Mouse (Mus musculus): ENCODE measurements around the gene Bace2.

Bace2 gene

DNA sequence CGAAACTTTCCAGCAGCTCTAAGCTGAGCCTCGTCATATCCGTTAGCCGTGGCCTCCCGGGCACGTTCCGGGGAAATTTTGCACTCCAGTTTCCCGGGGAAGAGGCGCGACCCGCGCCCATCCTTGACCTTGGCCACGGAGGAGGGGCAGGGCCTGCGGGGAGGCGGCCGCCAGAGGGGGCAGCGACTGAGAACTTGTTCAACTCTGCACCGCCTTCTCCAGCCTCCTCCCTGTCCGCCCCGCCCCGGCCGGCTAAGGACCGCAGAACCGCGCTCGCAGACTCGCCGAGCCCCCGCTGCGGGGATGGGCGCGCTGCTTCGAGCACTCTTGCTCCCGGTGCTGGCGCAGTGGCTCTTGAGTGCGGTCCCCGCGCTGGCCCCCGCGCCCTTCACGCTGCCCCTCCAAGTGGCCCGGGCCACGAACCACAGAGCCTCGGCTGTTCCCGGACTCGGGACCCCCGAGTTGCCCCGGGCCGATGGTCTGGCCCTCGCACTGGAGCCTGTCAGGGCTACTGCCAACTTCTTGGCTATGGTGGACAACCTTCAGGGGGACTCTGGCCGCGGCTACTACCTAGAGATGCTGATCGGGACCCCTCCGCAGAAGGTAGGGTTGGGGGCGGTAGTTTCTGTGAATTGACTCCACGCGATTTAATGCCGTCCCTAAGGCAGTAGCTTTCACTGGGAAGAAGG is at the start of gene Bace2:
Bace2 (plus strand) TSS at position 244 of the 689 bp plus-strand sequence.
- peak; percentile 79 for DNase-seq

DNA sequence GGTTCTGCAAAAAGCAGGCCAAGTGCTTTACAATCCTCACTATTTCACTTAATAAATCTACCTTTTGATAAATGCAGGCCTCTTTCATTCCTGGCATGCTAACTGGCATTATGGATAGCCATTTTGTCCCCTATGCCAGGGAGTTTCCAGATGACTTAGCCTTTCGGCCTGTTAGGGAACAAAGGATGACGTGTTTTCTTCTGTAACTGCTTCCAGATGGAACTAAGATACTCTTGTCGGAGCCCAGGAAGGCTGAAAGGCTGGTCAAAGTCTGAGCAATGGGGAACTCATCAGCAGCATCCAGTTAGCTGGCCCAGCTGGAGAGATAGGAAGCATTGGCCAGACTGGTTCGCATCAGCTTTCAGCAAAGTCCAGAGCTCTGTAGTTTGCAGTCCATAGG is 48.9 kb upstream of the Bace2 start:
- no peak for DNase-seq

DNA sequence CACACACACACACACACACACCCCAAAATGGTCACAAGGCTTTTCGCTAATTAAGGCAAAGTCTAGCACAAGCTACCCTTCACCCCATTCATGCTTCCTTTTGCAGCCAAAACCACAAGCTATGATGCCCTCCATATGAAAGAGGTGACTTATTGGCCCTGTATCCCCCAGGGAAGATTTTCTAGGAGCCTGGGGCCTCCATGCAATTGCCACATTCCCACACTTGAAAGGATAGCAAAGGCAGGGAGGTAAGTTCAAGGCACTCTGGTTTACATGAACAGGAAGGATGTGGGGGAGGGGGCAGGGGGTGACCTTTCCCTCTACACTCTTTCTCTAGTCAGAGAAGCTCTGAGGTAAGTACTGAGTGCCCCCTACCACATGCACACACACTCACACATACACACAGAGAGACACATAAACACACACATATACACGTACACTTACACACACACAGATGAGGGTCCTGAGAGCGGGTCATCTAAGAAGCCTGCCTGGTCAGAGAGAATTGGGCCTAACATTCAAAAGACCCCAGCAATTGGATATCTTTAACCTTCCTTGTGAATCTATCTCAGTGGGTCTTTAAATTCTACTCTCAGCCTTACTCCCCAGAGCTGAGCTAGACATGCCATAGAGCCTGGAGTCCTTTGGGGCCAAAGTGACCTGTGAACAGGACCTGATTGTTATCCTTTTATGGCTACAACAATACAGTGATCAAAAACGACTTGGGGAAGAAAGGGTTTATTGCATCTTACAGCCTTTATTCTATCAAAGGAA is 46.6 kb upstream of the Bace2 start:
- DNase-seq = no peak

DNA sequence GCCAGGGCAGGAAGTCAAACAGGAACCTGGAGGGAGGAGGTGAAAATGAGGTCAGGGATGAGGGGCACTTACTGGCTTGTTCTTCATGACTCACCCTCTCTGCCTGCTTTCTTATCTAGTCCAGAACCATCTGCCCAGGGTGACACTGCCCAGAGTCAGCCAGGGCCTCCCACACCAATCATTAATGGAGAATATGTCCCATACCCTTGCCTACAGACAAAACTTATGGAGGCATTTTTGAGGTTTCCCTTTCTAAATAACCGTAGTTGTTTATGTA is 46.0 kb upstream of the Bace2 start:
- no peak for DNase-seq

DNA sequence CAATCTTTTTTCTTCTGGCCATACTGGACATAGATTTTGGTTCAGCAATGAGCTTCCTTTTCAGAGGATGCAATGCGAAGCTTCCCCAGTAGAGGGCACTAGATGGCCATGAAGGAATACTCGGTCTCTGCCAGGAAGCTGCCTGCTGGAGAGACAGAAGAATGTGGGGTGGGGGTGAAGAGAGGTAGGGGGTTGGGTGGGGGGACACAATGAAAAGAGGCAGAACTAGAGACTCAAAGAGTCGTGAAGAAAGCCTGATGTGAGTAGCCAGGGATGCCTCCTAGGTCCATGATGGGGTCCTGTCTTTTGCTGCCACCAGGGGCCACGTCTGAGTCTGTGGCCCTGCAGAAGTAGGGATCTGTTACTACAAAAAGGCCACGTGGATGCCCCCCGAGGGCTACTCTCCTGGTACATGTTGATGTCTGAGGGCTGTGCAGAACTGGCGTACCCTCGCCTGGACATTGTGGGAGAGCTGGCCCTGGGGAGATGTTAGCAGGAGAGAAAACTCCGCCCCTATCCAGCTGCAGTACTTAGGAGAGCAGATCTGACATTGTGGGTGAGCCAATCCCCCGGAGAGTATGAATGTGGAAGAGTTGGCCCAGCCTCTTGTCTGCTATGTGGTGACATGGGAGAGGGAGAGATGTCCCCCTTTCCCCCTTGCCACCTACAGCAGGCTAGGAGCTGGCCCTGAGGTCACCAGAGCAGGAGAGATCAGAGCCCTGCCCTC is 43.4 kb upstream of the Bace2 start:
- peak; percentile 79 for DNase-seq

DNA sequence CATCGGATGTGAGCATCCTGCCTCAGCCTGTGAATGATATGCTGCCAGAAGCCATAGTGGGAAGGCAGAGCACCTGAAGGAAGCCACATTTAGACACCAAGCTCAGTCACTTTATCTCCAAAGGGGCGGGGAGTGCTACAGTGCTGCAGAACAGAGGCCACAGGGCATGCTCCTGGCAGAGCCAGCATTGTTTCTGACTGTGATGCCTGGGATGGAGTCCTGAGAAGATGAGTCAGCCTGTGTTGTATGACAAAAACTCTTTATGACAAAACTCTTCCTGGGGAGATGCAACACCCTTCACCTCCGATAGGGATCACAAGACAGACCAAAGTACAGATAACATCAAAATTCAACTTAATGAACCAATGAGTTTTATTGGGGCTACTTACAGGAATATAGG is 35.0 kb upstream of the Bace2 start:
- no peak for DNase-seq

DNA sequence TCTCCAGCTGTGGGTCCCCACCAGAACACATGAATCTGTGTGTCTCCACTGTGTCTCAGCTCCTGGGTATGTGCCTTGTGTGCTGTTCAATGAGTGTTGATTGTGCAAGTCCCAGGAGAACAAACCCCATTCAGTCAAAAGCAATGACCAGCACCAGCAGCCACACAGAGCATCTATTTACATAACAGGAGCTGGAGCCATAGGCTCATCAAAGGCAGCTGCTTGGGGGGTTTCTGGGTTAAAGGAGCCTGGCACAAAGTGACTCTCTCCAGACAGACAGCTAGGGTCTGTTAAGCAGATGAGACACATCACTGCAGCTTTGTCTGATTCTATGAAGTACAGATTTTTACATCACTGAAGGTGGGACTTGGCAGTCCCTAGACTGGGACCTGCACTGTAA is 33.9 kb upstream of the Bace2 start:
- DNase-seq = no peak

DNA sequence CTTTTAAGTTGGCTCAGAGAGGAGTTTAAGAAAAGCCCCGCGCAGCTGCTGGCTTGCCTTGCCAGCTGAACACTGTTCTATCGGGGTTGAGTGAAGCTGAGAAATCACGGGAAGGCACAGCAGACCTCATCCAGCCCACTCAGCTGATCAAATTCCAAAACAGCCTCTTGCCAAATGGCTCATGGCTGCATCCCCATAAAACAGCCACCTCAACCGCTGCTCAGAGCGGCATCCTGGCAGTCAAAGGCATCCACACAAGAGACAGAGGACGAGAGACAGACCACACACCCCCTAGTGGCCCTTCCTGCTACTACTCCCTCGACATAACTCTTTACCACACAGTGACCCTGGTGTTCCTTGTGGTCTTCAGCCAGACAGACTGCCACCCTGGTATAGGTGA is 30.6 kb upstream of the Bace2 start:
- DNase-seq = peak; percentile 18

DNA sequence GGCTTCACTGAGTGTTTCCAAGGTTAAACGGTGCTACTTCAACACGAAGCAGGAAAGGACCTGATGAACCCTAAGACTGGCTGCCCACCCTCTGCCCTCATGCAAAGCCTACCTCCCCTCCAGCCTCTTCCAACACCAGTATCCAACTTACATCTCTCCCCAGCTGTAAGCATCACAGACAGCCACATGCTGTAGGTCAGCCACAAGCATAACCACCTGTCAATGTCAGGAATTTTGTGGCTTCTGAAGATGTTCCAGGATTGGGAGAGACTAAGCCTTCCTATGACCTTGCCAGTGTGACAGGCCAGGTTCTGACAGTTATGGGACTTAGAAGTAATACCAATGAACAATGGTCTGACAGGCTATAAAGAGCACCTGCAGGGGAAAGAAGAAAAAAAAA is 27.9 kb upstream of the Bace2 start:
- DNase-seq = no peak

DNA sequence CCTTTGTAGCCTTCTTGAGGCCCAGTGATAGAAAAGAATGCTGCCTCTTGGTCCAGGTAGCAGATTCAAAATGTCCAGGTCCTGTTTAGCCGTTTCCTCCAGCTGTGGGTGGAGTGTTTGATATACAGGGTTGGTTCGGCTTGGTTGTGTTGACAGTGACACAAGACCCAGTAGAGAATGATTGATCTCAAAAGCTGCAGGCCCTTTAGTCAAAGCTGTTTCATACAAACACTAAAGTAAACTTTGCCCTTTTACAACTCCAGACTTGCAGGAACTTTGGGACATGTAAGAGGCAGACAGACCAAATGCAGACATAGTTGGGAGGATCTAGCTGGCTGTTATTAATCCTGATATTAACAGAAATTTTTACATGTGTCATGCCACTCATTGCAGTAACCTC is 3.5 kb upstream of the Bace2 start:
- no peak for DNase-seq

DNA sequence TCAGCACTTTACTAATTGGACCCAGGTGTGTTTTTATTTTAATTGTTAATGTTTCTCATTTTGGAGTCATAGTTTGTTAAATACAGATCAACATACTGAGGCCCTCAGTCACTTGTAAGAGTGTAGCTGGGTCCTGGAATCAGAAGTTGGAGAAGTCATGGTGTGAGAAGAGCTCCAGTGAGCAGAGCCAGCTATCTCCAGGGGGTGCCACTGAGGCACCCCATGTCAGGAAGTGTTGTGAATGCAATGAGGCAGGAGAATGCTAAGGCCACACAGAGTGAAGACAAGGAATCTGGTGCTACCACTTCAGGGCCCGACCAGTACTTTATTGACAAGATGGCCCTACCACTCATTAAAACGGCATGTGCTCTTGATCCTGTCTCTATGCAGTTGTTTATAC is 1.9 kb upstream of the Bace2 start:
- DNase-seq = no peak

DNA sequence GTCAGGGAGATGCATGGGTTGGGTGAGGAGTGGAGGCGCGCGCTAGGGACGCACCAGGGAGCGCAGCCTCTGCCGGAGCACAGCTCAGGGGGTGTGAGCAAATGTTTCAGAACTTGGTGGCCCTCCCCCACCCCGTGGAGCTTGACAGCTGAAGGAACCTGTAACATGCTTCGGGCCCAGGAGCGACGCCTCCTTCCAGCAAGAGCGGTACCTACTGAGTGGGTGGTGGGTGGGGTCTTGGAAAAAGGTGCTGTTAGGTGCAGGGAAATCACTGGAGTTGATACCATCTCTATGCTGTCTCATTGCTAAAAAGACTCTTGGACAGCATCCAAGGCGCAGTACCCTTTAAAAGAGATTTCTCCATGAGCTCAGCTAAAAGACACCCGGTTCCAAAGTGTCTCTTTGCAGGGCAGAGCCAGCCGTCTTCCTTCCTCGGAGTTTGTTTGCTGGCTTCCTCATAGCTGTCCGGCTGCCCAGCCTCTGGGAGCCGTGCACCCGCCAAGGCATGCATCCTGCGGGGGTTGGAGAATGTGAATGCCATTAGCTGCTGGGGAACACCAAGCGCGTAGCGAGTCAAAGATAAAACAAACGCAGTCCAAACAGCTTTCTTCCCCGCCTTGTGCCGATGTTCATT is 763 bp downstream of the Bace2 start:
- DNase-seq = peak; percentile 52

DNA sequence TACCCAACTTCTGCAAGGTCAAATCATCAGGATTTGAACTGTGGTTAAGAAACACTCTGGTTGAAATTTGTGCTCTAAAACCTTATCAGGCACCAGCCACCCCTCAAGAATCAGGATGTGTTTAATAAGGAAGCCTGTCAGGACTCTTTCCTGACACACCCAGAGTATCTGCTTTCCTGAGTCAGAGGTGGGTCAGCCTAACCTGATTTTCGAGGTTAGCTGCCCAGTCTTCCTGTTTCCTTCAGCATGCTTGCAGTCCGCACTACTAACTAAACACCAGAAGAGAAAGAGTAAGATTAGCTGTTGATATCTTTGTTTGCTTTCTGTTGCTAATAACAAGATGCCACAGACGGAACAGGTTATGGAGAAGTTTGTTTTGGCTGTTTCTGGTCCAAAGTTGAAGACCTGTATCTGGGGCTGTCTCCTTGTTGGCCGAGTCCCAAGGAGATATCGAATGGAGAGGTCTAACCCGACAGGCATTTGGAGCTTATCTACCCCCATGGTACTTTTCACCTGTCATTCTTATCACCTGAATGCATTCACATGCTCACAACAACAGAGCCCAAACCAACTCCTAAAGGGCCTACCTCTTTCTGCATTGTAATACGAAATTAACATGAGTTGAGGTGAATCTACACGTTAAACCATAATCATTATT is 5.8 kb downstream of the Bace2 start:
- DNase-seq = no peak

DNA sequence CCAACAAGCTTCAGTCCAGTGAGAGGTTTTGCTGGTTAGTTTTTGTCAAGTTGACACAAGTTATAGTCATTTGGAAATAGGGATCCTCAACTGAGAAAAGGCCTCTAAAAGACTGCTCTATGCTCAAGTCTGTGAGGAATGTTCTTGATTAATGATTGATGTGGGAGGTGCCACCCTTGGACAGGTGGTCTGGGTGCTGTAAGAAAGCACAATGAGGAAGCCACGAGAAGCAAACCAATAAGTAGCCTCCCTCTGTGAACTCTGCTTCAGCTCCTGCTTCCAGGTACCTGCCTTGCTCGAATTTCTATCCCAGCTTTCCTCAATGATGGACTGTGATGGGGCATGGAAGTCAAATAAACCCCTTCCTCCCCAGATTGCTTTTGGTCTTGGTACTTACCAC is 9.6 kb downstream of the Bace2 start:
- no peak for DNase-seq

DNA sequence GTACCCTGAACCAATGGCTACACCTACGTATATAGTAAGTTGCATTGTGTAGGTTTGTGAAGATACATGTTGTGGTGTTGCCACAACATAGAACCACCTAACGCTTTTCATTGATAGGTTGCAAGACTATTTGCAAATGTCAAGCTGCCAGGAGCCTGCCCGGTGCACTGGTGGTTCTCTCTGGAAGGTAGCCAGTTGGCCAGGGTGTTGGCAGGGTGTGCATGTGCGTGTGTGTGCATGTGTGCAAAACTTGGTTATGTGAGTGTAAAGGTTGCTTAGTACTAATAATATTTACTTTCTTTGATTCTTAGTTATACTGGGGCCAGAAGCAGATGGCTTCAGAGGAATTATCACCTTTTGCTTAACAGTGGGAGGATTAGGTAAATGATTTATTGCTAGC is 13.7 kb downstream of the Bace2 start:
- no peak for DNase-seq

DNA sequence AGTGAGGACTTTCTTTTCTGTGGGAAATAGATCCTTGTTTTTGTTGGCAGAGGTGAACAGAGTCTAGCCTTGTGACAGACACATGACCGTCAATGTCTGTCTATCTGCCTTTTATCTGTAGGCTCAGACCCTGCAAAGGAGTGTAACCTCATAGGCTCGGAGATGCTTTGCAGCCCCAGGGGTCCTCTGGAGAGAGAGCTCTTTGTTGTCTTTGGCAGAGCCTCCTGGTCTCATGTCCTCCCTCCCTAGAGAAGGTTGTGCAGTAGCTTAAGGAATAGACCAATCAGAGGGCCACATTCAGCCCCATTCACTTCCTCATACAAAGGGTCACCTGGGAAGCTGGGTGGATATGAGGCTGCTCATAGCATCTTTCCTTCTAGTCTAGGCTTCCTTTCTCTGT is 31.4 kb downstream of the Bace2 start:
- DNase-seq = no peak

DNA sequence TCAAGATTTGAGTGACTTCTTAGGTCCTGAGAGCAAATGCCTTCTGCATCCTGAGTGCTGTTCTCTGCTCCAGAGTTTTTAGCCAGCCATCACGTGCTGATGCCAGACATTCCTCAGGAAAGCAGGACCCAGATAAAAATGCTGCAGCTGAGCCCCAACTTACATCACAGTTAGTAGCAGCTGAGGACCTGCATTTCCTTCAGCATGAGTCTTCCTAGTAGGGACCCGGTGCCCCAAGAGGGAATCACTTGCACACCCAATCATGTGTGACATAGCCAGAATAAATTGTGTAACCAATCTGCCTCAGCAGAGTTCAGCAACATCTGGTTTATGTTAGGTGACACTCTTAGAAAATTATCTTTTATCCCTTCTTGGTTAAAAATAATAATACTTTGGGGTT is 34.7 kb downstream of the Bace2 start:
- no peak for DNase-seq

DNA sequence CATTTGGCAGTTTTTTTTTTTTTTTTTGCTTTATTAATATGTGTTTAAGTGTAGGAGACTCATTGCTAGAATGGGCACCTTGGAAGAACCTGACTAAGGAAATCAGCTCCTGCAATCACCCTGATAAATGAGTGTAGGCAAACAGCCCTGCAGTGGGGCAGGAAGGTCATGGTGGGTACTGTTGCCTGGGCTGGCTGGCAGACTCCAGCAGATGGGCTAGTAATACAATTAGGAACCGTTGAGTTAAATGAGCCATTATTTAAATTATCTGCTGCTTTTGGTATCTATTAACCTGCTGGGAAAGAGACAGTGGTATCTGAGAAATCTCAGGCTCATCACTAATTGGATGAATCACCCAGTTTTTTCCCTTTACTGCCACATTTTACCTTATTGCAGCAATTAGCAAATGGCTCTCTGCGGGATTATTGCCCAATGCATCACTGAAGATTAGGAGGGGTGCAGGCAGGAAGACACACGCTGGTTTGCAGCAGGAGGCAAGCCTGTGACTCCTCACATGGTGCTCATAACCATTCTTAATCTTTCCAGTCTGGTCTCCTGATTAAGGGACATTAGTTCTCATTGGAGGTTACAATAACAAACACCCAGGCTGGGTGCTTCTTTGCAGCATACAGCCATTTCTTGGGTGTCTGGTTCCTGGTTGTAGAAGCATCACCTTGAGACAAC is 35.3 kb downstream of the Bace2 start:
- no peak for DNase-seq

DNA sequence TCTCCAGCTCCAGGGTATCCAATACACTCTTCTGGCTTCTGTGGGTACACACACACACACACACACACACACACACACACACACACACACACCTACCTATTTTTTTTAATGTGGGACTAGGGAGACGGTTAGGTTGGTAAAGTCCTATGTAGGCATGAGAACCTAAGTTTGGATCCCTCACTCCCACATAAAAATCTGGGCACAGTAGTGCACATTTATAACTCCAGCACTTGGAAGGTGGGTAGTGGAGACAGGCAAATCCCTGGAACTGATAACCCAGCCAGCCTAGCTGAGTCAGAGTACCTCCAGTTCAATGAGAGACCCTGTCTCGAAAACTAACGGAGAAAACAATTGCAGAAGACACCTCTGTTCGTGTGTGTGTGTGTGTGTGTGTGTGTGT is 39.9 kb downstream of the Bace2 start:
- no peak for DNase-seq

DNA sequence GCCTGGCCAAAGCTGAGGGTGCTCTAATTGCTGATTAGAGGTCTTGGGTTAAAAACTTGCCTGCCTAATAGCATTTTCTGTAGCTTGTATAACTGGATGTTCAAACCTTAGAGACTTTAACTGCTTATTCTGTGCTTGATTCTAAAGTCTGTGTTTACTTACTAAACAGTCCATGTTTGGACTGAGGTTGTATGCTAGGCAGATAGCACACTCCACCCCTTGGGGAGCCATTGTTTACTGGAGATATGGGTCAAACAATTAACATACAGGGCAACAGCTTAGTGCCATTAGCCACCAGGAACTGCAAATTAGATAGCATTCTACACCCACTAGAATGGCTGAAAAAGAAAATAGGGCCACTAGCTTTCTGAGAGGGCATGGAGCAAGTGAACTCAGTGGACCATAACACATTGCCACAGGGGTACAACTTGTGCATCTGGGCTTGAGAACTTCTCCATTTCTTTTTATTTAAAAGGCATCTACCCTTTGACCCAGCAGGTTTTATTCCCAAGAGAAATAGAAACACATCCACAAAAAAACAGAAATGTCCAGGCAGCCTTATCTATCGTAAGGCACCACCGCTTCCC is 41.5 kb downstream of the Bace2 start:
- no peak for DNase-seq

DNA sequence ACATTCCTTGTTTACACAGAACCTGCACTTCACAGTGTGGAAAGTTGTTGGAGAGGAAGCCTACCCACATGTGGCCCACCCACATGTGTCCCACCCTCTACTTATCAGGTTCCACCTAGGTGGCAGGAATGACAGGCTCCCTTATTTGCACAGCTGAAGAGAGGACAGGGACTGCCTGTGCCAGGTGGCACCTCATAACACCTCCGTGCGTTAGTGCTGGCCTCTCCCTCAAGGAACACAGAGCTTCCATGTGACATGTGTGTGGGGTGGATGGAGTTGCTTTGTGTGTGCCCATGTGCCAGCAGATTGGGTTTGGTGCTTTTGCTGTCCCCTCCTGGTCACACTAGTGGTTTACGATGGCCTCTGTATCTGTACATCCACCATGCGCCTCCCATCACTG is 43.4 kb downstream of the Bace2 start:
- DNase-seq = no peak

DNA sequence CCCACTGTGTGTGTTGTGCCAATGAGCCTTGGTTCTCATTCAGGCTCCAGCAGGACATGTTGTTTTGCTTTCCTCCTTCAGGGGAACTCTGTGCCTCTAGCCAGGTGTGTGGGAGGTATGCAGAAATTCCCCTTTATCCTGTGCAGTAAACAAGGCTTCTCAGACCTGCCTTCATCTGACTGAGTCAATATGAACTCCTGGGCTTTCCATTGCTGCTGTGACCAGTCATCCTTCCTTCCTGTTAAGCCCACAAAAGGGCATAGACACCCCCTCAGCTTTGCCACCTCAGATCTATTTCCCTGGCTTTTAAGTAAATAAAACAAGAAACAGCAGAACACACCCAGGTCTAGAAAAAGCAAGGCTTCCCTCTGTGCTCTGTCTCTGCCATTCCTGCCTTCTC is 45.2 kb downstream of the Bace2 start:
- no peak for DNase-seq
